Mouse (Mus musculus) heart, adult 18-20 months (tissue): ENCODE data around the gene Mgll. TPM values are rescaled to one million over a fixed set of nuclear protein-coding genes. Genes with fewer than 3 reads are reported as not detected.

Experiments used
- DNase-seq, 2 experiments: peaks; one replicate each; pipeline ENCODE4 v3.0.0; 2021 to 2022; ENCODE audit warnings: mixed read lengths in 1 of 2
- total RNA-seq, 2 experiments: library from RNA; stranded (reverse); gene quantifications; 2 replicates each; pipeline ENCODE4 v1.2.3; 2021

Mgll gene
- total RNA-seq, 2 experiments from 2014 or later, result 92.7 to 96.6 TPM

- no peak for DNase-seq
Measured at GRCm38 (mm10) chr6:88829579-88829978, 105.4 kb downstream of the Mgll start.

- no peak for DNase-seq
Measured at GRCm38 (mm10) chr6:88830112-88830702, 106.0 kb downstream of the Mgll start.

GRCm38 (mm10) chr6:88831456-88831855 is 107.2 kb downstream of the Mgll start:
- peak; percentile 68 to 74 for DNase-seq

GRCm38 (mm10) chr6:88832663-88833062 is 108.5 kb downstream of the Mgll start:
- no peak for DNase-seq

DNA sequence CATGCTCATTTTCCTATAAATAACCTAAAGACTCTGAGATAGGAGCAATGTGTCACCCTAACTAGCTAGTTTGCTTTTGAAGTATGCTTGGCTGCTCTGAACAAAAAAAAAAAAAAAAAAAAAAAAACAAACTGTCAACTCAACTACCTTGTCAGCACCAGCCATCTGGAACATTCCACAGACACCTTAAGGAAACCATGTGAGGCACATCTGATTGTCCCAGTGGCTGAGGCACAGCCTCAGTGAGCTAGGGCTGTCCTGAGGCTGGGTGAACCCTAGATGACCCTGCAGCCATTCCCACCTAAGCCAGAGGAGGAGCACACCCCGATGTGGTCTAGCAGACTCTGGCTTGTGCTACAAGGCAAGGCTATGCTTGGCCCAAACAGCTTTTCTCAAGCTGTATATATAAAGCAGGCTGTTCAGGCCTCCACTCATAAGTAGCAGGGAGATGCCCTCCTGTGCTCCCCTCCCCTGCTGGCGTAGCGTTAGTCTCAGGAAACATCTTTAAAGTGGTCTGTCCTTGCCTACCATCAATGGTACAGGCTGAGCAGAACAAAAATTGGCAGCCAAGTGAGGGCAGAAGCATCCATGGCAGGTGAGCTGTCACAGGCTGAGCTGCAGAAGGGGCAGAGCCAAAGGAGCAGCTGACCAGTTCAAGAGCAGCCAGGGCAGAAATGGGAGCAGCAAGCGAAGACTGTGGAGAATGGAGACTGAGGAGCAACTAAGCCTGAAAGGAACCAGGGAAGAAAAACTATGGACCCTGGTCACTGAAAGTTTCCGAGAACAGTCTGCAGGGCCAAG is 109.3 kb downstream of the Mgll start:
- no peak for DNase-seq

- no peak for DNase-seq
Measured at GRCm38 (mm10) chr6:88835047-88835446, 110.8 kb downstream of the Mgll start.

GRCm38 (mm10) chr6:88836178-88836819 is 112.1 kb downstream of the Mgll start:
- DNase-seq, result no peak

- DNase-seq, result no peak
Measured at GRCm38 (mm10) chr6:88837999-88838398, 113.8 kb downstream of the Mgll start.

DNA sequence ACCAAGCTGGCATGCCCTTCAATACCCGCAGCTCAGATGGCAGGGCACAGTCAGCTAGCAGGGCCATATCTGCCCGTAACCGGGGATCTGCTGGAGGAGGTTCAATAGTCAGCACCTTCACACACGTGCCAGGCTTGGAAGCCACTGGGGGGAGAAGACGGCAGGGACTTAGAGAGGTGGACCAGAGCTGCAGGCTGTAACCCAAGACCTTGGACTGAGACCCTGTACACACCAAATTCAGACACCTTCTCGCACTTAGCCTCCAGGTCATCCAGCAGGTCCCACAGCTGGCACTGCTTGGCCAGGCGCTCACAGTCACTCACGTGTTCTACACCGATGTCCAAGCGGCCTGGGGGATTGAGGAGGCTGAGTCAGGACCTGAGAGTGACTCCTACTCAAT is 114.4 kb downstream of the Mgll start:
- no peak for DNase-seq

DNA sequence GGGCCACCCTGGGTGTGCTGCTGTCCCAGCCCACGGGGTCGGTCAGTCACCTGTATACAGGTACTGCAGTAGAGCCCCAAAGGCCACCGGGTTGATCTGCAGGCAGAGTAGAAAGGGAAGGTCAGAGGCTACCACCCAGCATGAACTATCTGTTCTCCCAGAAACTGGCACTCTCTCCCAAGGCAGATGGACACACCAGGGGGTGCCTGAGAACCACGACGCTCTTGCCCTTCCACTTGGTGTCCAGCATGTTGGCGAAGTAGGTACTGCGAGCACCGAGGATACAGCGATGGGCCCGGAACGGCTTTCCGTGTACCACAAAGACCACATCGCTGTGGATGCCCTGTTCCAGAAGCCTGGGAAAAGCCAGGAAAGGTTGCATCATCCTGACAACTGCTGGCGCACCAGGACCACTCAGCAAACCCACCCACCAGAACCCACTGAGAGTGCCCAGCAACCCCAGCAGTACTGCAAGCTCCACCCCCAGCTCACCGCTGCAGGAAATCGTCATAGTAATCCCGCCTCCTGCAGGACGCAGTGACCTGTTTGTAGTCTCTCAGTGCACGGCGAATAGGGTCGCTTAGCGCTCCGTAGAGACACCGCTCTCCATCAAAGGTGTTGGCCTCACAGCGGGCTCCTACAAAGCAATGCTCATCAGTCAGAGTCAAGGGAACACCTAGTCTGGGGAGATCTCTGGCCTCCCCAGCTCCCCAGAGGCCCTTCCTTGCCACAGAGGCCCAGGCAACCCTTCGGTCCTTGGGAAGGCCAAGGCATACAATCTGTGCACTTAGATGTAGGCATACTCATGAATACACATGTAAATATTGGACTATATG is 115.1 kb downstream of the Mgll start:
- DNase-seq, result no peak

- DNase-seq, result no peak
Measured at GRCm38 (mm10) chr6:88840211-88840610, 116.0 kb downstream of the Mgll start.

GRCm38 (mm10) chr6:88840791-88841513 is 116.7 kb downstream of the Mgll start:
- no peak for DNase-seq

- no peak for DNase-seq
Measured at GRCm38 (mm10) chr6:88841514-88841780, 117.2 kb downstream of the Mgll start.

DNA sequence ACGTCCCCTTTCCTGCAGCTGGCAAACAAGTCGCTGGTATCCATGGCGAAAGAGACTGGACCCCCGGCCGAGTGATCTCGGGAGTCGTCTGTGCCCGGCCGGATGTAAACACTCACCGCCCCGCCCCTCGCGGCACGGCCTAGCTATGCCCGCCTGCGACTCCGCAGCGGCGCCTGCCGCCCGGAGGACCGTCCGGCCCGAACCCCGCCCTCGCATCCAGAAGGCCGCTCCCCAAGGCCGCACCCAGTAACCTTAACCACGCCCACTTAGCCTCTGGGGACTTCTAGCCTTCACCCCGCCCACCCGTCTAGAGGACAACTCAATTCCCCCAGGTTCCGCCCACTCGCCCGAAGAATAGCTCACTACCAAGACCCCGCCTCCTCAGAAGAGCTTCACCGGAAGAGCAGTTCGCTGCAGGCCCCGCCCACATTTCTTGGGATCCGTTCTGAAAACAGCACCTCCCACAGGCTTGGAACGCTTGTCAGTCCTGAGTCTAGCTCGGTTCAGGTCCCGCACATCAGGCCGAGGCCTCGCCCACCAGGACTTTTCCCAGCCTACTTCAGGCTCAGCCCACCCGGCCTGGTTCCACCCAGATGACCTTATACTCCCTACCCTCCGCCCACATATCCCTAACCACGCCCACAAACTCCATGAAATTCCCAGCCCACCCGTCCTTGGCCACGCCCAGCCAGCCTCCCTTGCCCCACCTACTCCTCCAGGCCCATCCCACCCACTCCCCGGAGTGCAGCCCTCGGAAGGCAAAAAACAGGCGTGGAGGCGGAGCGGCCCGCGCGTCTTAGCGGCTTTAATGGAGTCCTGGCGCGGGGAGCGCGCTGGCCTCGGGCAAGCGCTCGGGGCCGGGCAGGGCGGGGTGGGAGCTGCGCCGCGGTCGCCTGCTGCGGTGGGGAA is 117.8 kb downstream of the Mgll start, which contains the start of gene Abtb1:
Gene Abtb1, minus strand, starts transcription at position 204 of the 909 bp plus-strand sequence.
- DNase-seq, result peak; percentile 100

GRCm38 (mm10) chr6:88842731-88843151 is 118.5 kb downstream of the Mgll start:
- DNase-seq, result no peak

- DNase-seq, result no peak
Measured at GRCm38 (mm10) chr6:88843241-88843640, 119.0 kb downstream of the Mgll start.

GRCm38 (mm10) chr6:88843781-88844725 is 119.8 kb downstream of the Mgll start:
- DNase-seq, result peak in 1 of 2 experiments; percentile 1

DNA sequence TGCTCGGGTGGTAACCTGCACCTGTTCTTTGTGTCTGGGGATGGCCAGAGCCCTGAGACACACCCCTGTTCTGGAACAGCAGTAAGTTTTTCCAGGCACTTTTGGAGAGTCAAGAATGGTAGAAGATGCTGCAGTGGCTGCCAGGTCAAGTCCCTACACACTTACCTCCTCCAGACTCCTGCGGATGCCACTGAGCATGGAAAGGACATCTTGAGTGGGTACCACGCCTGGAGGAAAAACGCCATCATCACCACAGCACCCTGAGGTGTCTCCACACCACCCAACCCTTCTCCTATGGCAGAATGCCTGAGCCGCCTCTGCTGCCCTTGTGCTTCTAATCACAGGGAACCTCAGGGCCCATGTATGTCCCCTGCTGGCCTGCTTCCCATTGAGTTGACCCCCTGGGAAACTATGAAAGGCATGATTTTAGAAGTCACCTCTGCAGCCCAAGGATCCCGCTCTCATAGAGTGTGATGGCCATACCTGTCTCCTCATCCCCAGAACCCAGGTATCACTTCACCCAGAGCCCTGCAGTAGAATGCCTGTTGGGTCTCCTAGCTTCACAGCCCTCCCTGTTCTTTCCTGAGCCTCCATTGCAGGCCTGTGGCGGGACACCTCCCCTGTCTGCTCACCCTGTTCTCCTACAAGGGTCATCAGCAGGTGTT is 120.8 kb downstream of the Mgll start:
- DNase-seq, result peak in 1 of 2 experiments; percentile 2

GRCm38 (mm10) chr6:88847571-88847970 is 123.4 kb downstream of the Mgll start:
- DNase-seq, result no peak
